Mouse (Mus musculus): ENCODE measurements at regions not wholly inside any gene's neighbourhood (a gene's known extent, or its start where the extent isn't known, plus 50 kb on each side); places are given as distances from the start of the nearest gene placed in this dataset.

GRCm38 (mm10) chr8:77963102-77963698, 238.9 kb upstream of the Ednra start:
- no peaks in the 10 kb centered on the region for H3K4me1 ChIP-seq
- no peaks in the 10 kb centered on the region for H3K36me3 ChIP-seq (replicated peaks; ENCODE audit: low read length)
- H3K27me3 ChIP-seq (replicated peaks) = no peaks in the 10 kb centered on the region
- H3K9me3 ChIP-seq = no peaks in the 10 kb centered on the region
- H3K4me3 ChIP-seq (replicated peaks) = no peak overlapping the region
- no peak for TF ChIP-seq FLI1 (IDR thresholded peaks at IDR 0.05; ENCODE audit: low read length)
- TF ChIP-seq GATA1 (IDR thresholded peaks at IDR 0.05; ENCODE audit: borderline replicate concordance, low read length) = no peak

GRCm38 (mm10) chr8:77970378-77970777, 242.7 kb upstream of the Ttc29 start:
- Histone ChIP-seq H3K9me3 (peaks cover 4% of the 10 kb centered on the region; the same call in 1 of the 2 replicates), H3K36me3 (replicated peaks; ENCODE audit: low read length) (no peaks in the 10 kb centered on the region), H3K4me1 (no peaks in the 10 kb centered on the region), H3K27me3 (replicated peaks) (no peaks in the 10 kb centered on the region), H3K4me3 (replicated peaks) (no peak overlapping the region)
- no peak for TF ChIP-seq GATA1 (IDR thresholded peaks at IDR 0.05; ENCODE audit: borderline replicate concordance, low read length)
- TF ChIP-seq FLI1 (IDR thresholded peaks at IDR 0.05; ENCODE audit: low read length) = no peak

DNA sequence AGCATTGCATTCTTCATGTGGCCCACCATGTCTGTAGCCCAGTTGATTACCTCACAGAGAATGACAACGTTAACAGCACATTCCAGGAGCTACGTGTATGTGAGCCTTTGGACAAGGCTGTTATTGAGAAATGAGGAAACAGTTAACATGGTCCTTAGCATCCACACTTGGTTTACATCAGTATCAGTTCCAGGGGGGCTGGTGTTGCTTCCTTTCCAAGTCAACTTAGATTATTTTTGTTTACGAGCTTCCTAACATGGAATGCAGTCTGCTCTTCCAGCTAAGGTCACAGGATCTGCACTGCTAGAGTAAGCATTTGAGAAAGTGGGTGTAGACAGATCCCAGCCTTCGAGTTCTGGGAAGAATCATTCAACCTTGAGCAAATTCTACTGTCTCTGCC, 239.4 kb upstream of the Ttc29 start:
- TF ChIP-seq GATA1 (IDR thresholded peaks at IDR 0.05; ENCODE audit: borderline replicate concordance, low read length) (no peak), FLI1 (IDR thresholded peaks at IDR 0.05; ENCODE audit: low read length) (no peak)
- no peaks in the 10 kb centered on the region for H3K4me1 ChIP-seq

DNA sequence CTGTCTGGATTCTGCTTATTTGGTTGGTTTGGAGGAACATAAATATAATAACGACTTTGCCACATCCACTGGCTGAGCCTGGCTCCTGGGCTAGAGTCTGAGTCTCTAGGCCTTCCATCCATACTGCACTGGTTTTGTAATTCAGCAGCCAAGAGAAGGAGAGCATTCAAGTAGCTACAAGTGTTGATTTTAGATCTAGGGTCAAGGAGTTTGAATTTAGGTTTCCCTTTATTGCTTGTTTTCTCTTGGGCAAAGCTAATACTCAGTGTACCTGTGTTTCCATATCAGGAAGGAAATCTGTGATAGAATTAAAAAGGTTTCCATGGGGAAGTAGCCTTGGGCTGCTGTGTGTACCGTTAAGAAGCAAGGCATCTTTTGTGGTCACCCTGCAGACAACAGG, 234.0 kb upstream of the Ttc29 start:
- no peaks in the 10 kb centered on the region for H3K27me3 ChIP-seq (replicated peaks)
- no peak overlapping the region for H3K4me3 ChIP-seq (replicated peaks)
- no peaks in the 10 kb centered on the region for H3K36me3 ChIP-seq (replicated peaks; ENCODE audit: low read length)
- H3K9me3 ChIP-seq = peaks cover 3% of the 10 kb centered on the region; the same call in 1 of the 2 replicates
- no peak for TF ChIP-seq GATA1 (IDR thresholded peaks at IDR 0.05; ENCODE audit: borderline replicate concordance, low read length)
- TF ChIP-seq FLI1 (IDR thresholded peaks at IDR 0.05; ENCODE audit: low read length) = no peak
- no peaks in the 10 kb centered on the region for H3K4me1 ChIP-seq

More for the DNA sequence above, 239.4 kb upstream of the Ttc29 start:
- no peaks in the 10 kb centered on the region for H3K27me3 ChIP-seq (replicated peaks)
- no peak overlapping the region for H3K4me3 ChIP-seq (replicated peaks)
- no peaks in the 10 kb centered on the region for H3K36me3 ChIP-seq (replicated peaks; ENCODE audit: low read length)
- H3K9me3 ChIP-seq = peaks cover 7% of the 10 kb centered on the region; the same call in 1 of the 2 replicates

GRCm38 (mm10) chr8:77980701-77981100, 232.4 kb upstream of the Ttc29 start:
- no peak for TF ChIP-seq FLI1 (IDR thresholded peaks at IDR 0.05; ENCODE audit: low read length)
- no peak for TF ChIP-seq GATA1 (IDR thresholded peaks at IDR 0.05; ENCODE audit: borderline replicate concordance, low read length)

DNA sequence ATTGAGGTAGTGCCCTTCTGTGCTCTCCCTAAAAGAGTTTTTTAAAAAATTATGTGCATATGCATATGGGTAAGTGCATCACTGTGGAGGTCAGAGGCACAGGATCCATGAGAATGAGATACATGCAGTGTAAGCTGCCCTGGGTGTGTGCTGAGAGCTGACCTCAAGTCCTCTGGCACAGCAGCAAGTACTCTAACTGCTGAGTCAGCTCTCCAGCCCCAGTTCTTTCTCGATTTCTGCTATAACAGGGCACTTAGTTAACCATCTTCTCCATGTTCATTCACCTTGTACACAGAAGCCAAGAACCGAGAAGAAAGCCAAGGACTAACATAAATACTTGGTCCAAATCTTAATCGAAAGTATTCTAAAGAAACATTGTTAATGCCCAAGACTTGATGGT, 231.1 kb upstream of the Ttc29 start:
- no peaks in the 10 kb centered on the region for H3K36me3 ChIP-seq (replicated peaks; ENCODE audit: low read length)
- no peaks in the 10 kb centered on the region for H3K4me1 ChIP-seq
- no peak overlapping the region for H3K4me3 ChIP-seq (replicated peaks)
- H3K9me3 ChIP-seq = peaks cover 3% of the 10 kb centered on the region; the same call in 1 of the 2 replicates
- no peaks in the 10 kb centered on the region for H3K27me3 ChIP-seq (replicated peaks)
- TF ChIP-seq FLI1 (IDR thresholded peaks at IDR 0.05; ENCODE audit: low read length) (no peak), GATA1 (IDR thresholded peaks at IDR 0.05; ENCODE audit: borderline replicate concordance, low read length) (no peak)

More at GRCm38 (mm10) chr8:77980701-77981100, 232.4 kb upstream of the Ttc29 start:
- Histone ChIP-seq H3K36me3 (replicated peaks; ENCODE audit: low read length) (no peaks in the 10 kb centered on the region), H3K9me3 (peaks cover 3% of the 10 kb centered on the region; the same call in 1 of the 2 replicates), H3K4me1 (no peaks in the 10 kb centered on the region), H3K27me3 (replicated peaks) (no peaks in the 10 kb centered on the region), H3K4me3 (replicated peaks) (no peak overlapping the region)

DNA sequence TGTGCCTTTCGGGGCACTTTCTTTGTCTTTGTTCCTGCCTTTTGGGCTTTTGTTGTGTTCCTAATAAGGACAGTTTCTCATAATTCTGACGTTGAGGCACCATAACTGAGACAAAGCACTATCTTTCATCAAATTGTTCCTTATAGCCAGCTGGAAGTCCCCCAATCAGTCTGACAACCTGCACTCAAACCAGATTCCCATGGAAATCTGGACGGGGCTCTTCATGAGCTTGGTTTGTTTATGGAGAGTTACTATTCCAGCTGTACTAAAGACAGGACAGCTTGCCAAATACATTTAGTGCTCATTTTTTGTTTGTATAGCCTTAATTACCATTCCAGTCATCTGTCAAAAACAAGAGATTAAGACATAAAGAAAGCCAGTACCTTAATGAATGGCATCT, 229.6 kb upstream of the Ttc29 start:
- no peaks in the 10 kb centered on the region for H3K36me3 ChIP-seq (replicated peaks; ENCODE audit: low read length)
- peaks cover 1% of the 10 kb centered on the region; the same call in 1 of the 2 replicates for H3K9me3 ChIP-seq
- no peaks in the 10 kb centered on the region for H3K4me1 ChIP-seq
- H3K27me3 ChIP-seq (replicated peaks) = no peaks in the 10 kb centered on the region
- no peak for TF ChIP-seq FLI1 (IDR thresholded peaks at IDR 0.05; ENCODE audit: low read length)
- no peak for TF ChIP-seq GATA1 (IDR thresholded peaks at IDR 0.05; ENCODE audit: borderline replicate concordance, low read length)
- H3K4me3 ChIP-seq (replicated peaks) = no peak overlapping the region

GRCm38 (mm10) chr8:77987237-77987636, 225.9 kb upstream of the Ttc29 start:
- Histone ChIP-seq H3K27me3 (replicated peaks) (no peaks in the 10 kb centered on the region), H3K4me1 (no peaks in the 10 kb centered on the region), H3K4me3 (replicated peaks) (no peak overlapping the region), H3K36me3 (replicated peaks; ENCODE audit: low read length) (no peaks in the 10 kb centered on the region), H3K9me3 (no peaks in the 10 kb centered on the region; the same call in 1 of the 2 replicates)
- TF ChIP-seq FLI1 (IDR thresholded peaks at IDR 0.05; ENCODE audit: low read length) = no peak
- TF ChIP-seq GATA1 (IDR thresholded peaks at IDR 0.05; ENCODE audit: borderline replicate concordance, low read length) = no peak

GRCm38 (mm10) chr8:77988291-77989056, 224.6 kb upstream of the Ttc29 start:
- no peaks in the 10 kb centered on the region for H3K36me3 ChIP-seq (replicated peaks; ENCODE audit: low read length)
- no peak for TF ChIP-seq FLI1 (IDR thresholded peaks at IDR 0.05; ENCODE audit: low read length)
- no peak for TF ChIP-seq GATA1 (IDR thresholded peaks at IDR 0.05; ENCODE audit: borderline replicate concordance, low read length)
- no peaks in the 10 kb centered on the region for H3K27me3 ChIP-seq (replicated peaks)
- no peak overlapping the region for H3K4me3 ChIP-seq (replicated peaks)
- H3K9me3 ChIP-seq = no peaks in the 10 kb centered on the region; the same call in 1 of the 2 replicates
- H3K4me1 ChIP-seq = no peaks in the 10 kb centered on the region

- no peak for TF ChIP-seq FLI1 (IDR thresholded peaks at IDR 0.05; ENCODE audit: low read length)
- TF ChIP-seq GATA1 (IDR thresholded peaks at IDR 0.05; ENCODE audit: borderline replicate concordance, low read length) = no peak
- Histone ChIP-seq H3K9me3 (no peaks in the 10 kb centered on the region; the same call in 1 of the 2 replicates), H3K4me1 (no peaks in the 10 kb centered on the region), H3K36me3 (replicated peaks; ENCODE audit: low read length) (no peaks in the 10 kb centered on the region), H3K27me3 (replicated peaks) (no peaks in the 10 kb centered on the region), H3K4me3 (replicated peaks) (no peak overlapping the region)
Measured at GRCm38 (mm10) chr8:77991050-77991449, 222.0 kb upstream of the Ttc29 start.

All from megakaryocyte, embryonic 14.5 days (primary cell).